Mouse (Mus musculus) neutrophil, adult 5-6 weeks (primary cell): ENCODE measurements around the gene Fhit. TPM values are rescaled to one million over a fixed set of nuclear protein-coding genes. Genes with fewer than 3 reads are reported as not detected.
"Not testable (repeated sequence)": the region's sequence is repeated elsewhere in the genome, so short reads cannot be mapped to it uniquely, and the experiment has no call there.

Experiments
- ATAC-seq: fragments of 151-379, 151-347 bp; 2 replicates; pipeline ENCODE4 v1.8.0; 2017; ENCODE audit warnings: mild to moderate bottlenecking, moderate TSS enrichment; ENCODE audit not compliant: insufficient number of reproducible peaks, poor library complexity, low FRiP score, severe bottlenecking; ENCODE audit errors: extremely low read depth
- total RNA-seq: library from RNA; stranded (forward); fragments of 200-1000 nt; gene quantifications from 2 replicates; pipeline ENCODE4 v1.2.3, GENCODE M21; 2017

Gene Fhit
- total RNA-seq, 1 experiment from 2014 or later: not detected

DNA sequence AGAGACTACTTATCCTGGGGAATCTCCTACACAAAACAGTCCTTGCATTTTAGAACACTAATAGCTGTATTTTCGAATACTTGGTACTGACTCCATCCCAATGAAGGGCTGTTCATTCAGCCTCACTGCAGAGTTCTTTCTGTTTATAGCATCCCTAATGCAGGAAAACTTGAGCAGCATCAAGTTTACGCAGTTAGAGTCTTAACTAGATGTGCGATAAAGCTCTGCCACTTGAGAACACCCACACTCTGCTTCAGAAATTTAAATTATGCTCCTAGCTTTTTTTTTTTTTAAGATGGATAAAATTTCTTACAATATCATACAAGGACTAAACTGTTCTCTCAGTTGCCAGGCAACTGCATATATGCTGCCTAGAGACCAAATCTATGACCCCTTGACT, 183.2 kb downstream of the Fhit start:
- ATAC-seq: no peak

- ATAC-seq: no peak
These were observed 220.2 kb downstream of the Fhit start for GRCm38 (mm10) chr14:10941647-10942046.

- ATAC-seq: no peak
These were observed 228.2 kb downstream of the Fhit start for GRCm38 (mm10) chr14:10933667-10934066.

GRCm38 (mm10) chr14:10917893-10918803, 243.7 kb downstream of the Fhit start:
- no peak for ATAC-seq

DNA sequence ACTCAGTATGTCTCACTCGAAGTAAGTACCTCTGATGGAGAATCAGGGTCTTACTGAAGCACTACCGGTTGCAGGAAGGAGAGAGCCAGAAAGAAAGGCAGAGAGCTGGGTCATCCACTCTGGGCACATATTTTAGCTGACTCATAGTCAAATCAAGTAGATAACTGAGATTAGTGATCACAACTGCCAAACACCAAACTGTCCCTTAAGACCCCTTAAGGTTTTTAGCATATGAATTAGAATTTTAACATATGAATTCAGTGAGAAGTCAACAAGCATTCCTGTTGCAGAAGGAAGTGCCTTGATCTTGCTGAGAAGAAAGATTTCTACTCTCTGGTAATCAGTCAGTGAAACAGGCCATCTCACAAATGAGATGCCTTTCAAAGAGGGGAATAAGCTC, 253.8 kb downstream of the Fhit start:
- ATAC-seq: no peak

- no peak for ATAC-seq
These were observed 279.1 kb downstream of the Fhit start for GRCm38 (mm10) chr14:10882759-10883158.

- ATAC-seq: no peak
These were observed 281.1 kb downstream of the Fhit start for GRCm38 (mm10) chr14:10880749-10881148.

- ATAC-seq: no peak
These were observed 287.1 kb downstream of the Fhit start for GRCm38 (mm10) chr14:10874595-10875372.

- no peak for ATAC-seq
These were observed 304.2 kb downstream of the Fhit start for GRCm38 (mm10) chr14:10857606-10858005.

GRCm38 (mm10) chr14:10851936-10852335, 309.9 kb downstream of the Fhit start:
- no peak for ATAC-seq

GRCm38 (mm10) chr14:10836001-10836400, 325.8 kb downstream of the Fhit start:
- no peak for ATAC-seq

DNA sequence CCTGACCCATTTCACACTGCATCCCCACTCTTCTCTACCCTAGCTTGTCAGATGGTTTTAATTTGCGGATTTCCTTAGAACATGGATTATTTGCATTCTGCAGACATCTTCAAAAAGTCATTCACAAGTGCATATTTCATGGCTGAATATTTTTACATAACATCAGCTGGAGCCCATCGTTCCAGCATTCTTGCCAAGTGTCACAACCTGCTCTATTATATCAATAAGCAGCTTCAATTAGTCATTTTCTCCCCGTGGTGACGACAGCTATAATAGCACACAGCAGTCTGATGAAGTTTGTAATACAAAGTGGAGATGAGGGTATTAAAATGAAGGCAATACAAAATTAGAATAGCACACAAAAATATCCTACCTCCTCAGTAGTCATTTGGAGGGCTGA, 337.0 kb downstream of the Fhit start:
- ATAC-seq: no peak

- no peak for ATAC-seq
These were observed 348.3 kb downstream of the Fhit start for GRCm38 (mm10) chr14:10813551-10813950.

- no peak for ATAC-seq
These were observed 363.2 kb downstream of the Fhit start for GRCm38 (mm10) chr14:10798489-10799180.

DNA sequence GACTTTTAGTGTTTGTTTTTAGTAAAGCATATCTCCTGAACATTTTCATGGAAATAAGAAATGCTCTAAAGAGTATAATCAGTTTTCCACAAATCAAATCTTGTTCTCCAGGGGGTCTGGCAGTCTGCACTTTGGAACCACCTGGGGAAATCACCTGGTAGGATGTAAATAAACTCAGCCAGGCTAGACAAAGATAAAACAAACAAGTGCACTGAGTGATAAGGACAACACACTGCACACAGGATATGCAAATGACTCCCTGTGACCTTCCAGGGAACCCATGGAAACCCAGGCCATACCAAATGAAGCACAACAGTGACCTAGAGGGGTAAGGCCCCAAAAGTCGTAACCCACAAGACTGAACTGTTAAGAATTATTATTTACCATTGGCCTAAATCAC, 364.2 kb downstream of the Fhit start:
- ATAC-seq: no peak

GRCm38 (mm10) chr14:10795498-10796075, 366.2 kb downstream of the Fhit start:
- ATAC-seq: no peak

DNA sequence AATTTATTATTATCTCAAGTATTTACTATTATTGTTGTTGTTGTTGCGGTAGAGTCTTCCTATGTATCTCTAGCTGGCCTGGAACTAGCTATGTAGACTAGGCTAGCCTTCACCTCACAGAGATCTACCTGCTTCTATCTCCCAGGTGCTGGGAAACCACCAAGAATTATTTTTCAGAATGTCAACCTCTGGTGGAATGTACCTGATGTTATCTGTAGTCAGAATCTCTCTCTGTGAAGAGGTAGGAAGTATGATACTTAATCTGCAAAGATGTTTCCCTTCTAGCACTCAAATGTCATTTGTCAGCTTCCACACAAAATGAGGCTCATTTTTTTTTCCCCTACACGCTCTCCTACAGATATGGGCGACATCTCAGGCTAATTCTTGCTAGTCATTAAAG, 377.9 kb downstream of the Fhit start:
- no peak for ATAC-seq

DNA sequence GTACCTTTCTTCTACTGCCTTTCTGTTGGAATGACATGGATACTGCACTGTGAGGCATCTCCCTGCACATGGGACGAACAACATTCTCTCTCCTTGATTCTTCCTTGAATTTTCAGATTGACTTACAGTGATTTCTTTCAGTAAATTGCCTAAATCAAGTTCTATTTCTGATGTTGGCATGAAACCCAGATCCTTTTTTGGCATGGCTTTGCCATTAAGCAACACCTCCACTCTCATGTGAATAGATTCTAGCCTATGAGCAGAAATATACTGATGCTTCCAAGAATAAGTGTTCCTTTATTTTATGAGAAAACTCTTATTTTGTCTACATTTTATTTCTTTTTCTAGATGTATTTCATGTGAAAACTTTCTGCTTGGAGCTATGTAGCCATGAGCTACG, 383.1 kb downstream of the Fhit start:
- ATAC-seq: no peak

DNA sequence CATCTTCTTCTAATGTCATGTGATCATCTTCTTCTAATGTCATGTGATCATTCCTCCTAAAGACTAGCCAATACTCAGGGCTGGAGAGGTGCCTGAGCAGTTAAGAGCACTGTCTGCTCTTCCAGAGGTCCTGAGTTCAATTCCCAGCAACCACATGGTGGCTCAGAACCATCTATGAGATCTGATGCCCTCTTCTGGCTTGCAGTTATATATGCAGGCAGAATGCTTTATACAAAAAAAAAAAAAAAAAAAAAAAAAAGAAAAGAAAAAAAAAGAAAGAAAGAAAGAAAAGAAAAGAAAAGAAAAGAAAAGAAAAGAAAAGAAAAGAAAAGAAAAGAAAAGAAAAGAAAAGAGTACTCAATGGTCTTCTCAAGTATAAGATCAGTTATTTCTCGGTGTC, 407.0 kb downstream of the Fhit start:
- ATAC-seq: not testable (repeated sequence)
